Mouse (Mus musculus) lung, postnatal 0 days (tissue): ENCODE measurements around the gene Enox1.

Experiments
- CTCF ChIP-seq: IDR thresholded peaks from 2 replicates; pipeline ENCODE4 v1.5.1; 2016; ENCODE audit warnings: antibody characterized with exemption, mild to moderate bottlenecking
- EP300 ChIP-seq: IDR thresholded peaks from 2 replicates; pipeline ENCODE4 v1.6.1; 2016; ENCODE audit warnings: antibody characterized with exemption, mild to moderate bottlenecking, control low read depth

- TF ChIP-seq CTCF (no peak), EP300 (no peak)
These were observed 128.9 kb downstream of the Enox1 start for GRCm38 (mm10) chr14:77285453-77285852.
